Mouse (Mus musculus): ENCODE measurements at regions not wholly inside any gene's neighbourhood (a gene's known extent, or its start where the extent isn't known, plus 50 kb on each side); places are given as distances from the start of the nearest gene placed in this dataset.

- peak; percentile 61 for DNase-seq (ENCODE audit: low read depth, low spot score)
These were observed 791.8 kb downstream of the 4931400O07Rik start for GRCm38 (mm10) chrX:63259631-63260030.

All from ZHBTc4 (cell line).